Mouse (Mus musculus) embryonic fibroblast, embryonic 13.5 days (primary cell): ENCODE measurements around the gene Ntng2.

ENCODE experiments used
- CTCF ChIP-seq: IDR thresholded peaks from 2 replicates; pipeline ENCODE4 v1.5.1; 2011; ENCODE audit warnings: mild to moderate bottlenecking, control low read depth, low read length, moderate library complexity, borderline replicate concordance; ENCODE audit not compliant: insufficient read depth
- POLR2A ChIP-seq: IDR thresholded peaks from 2 replicates; pipeline ENCODE4 v1.6.1; 2011; ENCODE audit warnings: low read depth, mild to moderate bottlenecking, control low read depth, low read length, moderate library complexity

GRCm38 (mm10) chr2:29196844-29197243, 56.0 kb downstream of the Ntng2 start:
- TF ChIP-seq CTCF: no peak
- TF ChIP-seq POLR2A: no peak
